Mouse (Mus musculus) bone marrow, adult 2 months (tissue): ENCODE data around the gene Cth.

Experiments used
- CTCF ChIP-seq: fragments of 200-500 bp; IDR thresholded peaks from 2 replicates; pipeline ENCODE4 v1.5.1; 2011; ENCODE audit warnings: low read length, control low read depth; ENCODE audit not compliant: control insufficient read depth, insufficient read depth
- POLR2A ChIP-seq: fragments of 200-500 bp; IDR thresholded peaks from 2 replicates; pipeline ENCODE4 v1.6.1; 2011; ENCODE audit warnings: low read depth, mild to moderate bottlenecking, control low read depth, low read length, borderline replicate concordance; ENCODE audit not compliant: control insufficient read depth

DNA sequence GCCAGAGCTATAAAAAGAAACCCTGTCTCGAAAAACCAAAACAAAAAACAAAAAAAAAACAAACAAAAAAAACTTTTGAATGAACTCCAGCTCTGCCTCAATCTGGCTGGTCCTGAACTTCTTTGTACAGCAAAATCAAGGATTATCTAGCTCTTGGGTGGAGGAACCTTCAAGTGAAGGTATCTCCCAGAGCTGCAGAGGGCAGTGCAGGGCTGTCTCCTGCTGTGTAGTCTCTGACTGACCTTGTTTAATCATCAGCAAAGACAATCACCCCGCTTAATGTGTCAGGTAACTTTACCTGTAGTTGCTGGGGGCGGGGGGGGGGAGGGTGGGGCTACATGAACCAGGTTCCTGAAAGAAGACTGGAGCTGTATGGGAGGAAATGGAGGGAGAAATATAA, 6.7 kb upstream of the Cth start:
- TF ChIP-seq POLR2A: no peak
- peak; percentile 25; the same call in 1 of the 2 replicates for TF ChIP-seq CTCF
